Mouse (Mus musculus) lung, embryonic 16.5 days (tissue): ENCODE measurements at regions not wholly inside any gene's neighbourhood (a gene's known extent, or its start where the extent isn't known, plus 50 kb on each side); places are given as distances from the start of the nearest gene placed in this dataset.

Experiments
- ATAC-seq: fragments of 200-750 bp; cut with Nextera tagmentation; 2 replicates; pipeline ENCODE4 v1.8.0; 2017; ENCODE audit warnings: low read depth, mild to moderate bottlenecking, moderate library complexity
- H3K27ac ChIP-seq: fragments of 300-500 bp; sonication (generic); 2 replicates; pipeline ENCODE4 v1.5.1; 2014; ENCODE audit warnings: mild to moderate bottlenecking, control low read depth, low read length
- H3K27me3 ChIP-seq: fragments of 300-500 bp; sonication (generic); 2 replicates; pipeline ENCODE4 v1.6.1; 2014; ENCODE audit warnings: low read depth, low read length, mixed read lengths; ENCODE audit not compliant: control insufficient read depth, insufficient read depth
- H3K36me3 ChIP-seq: fragments of 300-500 bp; sonication (generic); 2 replicates; pipeline ENCODE4 v1.6.1; 2014; ENCODE audit warnings: low read length; ENCODE audit not compliant: control insufficient read depth, insufficient read depth
- H3K4me1 ChIP-seq: fragments of 300-500 bp; sonication (generic); replicated peaks from 2 replicates; pipeline ENCODE4 v1.6.1; 2014; ENCODE audit warnings: low read length, mixed read lengths; ENCODE audit not compliant: control insufficient read depth, insufficient read depth
- H3K4me2 ChIP-seq: fragments of 300-500 bp; sonication (generic); 2 replicates; pipeline ENCODE4 v1.6.1; 2014; ENCODE audit warnings: low read depth, low read length, control low read depth
- H3K4me3 ChIP-seq: fragments of 300-500 bp; sonication (generic); 2 replicates; pipeline ENCODE4 v1.5.1; 2014; ENCODE audit warnings: mild to moderate bottlenecking, low read length, control low read depth
- H3K9ac ChIP-seq: fragments of 300-500 bp; sonication (generic); 2 replicates; pipeline ENCODE4 v1.6.1; 2014; ENCODE audit warnings: low read length, control low read depth
- H3K9me3 ChIP-seq: fragments of 300-500 bp; sonication (generic); 2 replicates; pipeline ENCODE4 v1.6.1; 2016; ENCODE audit warnings: low read length; ENCODE audit not compliant: control insufficient read depth
- WGBS: fragments of 180-500 bp; shearing (Covaris S2); extraction: QIAGEN DNeasy Blood & Tissue Kit; methylation state at CpG from one replicate; pipeline ENCODE4 v1.1.7; 2014; 5-methylcytosine and 5-hydroxymethylcytosine counted together

DNA sequence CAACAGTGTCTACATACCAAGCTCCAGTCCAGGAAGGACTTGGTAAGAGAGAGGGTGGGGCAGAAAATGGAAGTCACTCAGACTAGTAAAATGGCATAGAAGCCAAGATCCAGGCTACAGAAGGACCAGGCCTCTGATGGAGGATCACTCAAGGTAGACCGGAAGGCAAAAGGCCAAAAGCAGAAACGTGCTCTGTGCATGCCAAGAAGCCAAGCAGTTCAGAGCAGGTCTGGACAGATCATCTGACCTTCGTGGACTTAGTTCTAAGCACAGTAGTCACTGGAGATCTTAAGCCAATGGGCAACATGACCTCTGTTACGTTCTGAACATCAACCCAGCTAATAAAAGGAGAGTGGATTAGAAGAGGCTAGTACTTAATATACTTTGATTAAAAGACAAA lies 90.6 kb upstream of the Sesn3 start:
- no peak for ATAC-seq
- H3K4me3 ChIP-seq, result no peak overlapping the region
- WGBS, result 81% methylated on average over 4 of the region's 4 CpGs
- no peaks in the 10 kb centered on the region for H3K9me3 ChIP-seq
- H3K27ac ChIP-seq, result no peak overlapping the region
- H3K36me3 ChIP-seq, result no peaks in the 10 kb centered on the region
- H3K27me3 ChIP-seq, result no peaks in the 10 kb centered on the region
- no peak overlapping the region for H3K9ac ChIP-seq
- H3K4me2 ChIP-seq, result no peak overlapping the region
- H3K4me1 ChIP-seq, result no peaks in the 10 kb centered on the region

DNA sequence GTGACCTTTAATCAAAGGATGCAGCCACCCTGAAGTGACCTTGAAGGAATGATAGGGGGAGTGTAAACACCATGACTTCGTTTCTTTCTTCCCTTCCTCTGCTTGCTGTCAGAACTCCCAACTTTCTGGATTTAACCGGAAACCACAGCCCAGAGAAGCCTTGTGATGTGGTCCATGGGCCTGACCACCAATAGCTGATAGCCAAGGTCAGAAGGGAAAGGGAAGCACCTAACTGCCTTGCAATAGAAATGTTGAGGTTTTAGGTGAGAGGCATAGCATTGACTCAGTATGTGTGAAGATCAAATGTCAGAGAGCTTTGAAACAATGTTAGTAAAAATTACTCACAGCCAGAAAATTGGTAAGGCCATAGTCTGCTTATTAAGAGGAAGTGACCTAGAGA lies 89.2 kb upstream of the Sesn3 start:
- WGBS, result 50% methylated on average over 2 of the region's 2 CpGs

DNA sequence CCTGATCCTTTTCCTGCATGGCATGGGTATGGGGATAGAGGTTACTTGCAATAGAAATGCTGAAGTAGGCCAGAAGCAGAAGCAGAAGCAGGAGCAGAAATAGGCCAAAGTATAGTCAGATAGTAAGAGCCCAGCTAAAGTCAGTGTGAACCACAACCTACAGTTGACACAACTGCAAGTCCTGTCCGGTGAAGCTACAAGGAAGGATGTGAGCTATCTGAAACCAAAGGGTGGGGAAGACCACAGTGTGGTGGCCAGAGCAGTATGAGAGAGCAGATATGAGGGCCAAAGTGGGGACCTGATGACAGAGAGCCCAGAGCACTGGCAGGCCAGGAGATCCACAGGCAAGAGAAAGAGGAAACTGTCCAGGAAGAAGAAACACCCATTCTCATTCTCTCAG lies 87.1 kb upstream of the Sesn3 start:
- H3K36me3 ChIP-seq, result no peaks in the 10 kb centered on the region
- WGBS, result 89% methylated on average over 1 of the region's 1 CpGs
- no peak for ATAC-seq
- H3K9me3 ChIP-seq, result no peaks in the 10 kb centered on the region
- no peak overlapping the region for H3K4me2 ChIP-seq
- H3K27ac ChIP-seq, result no peak overlapping the region
- H3K4me1 ChIP-seq, result no peaks in the 10 kb centered on the region
- no peaks in the 10 kb centered on the region for H3K27me3 ChIP-seq
- no peak overlapping the region for H3K4me3 ChIP-seq
- H3K9ac ChIP-seq, result no peak overlapping the region

More for the DNA sequence above, 89.2 kb upstream of the Sesn3 start:
- Histone ChIP-seq H3K4me1 (no peaks in the 10 kb centered on the region), H3K27ac (no peak overlapping the region), H3K4me3 (no peak overlapping the region), H3K4me2 (no peak overlapping the region), H3K9me3 (no peaks in the 10 kb centered on the region), H3K36me3 (no peaks in the 10 kb centered on the region), H3K9ac (no peak overlapping the region), H3K27me3 (no peaks in the 10 kb centered on the region)
- ATAC-seq, result no peak

DNA sequence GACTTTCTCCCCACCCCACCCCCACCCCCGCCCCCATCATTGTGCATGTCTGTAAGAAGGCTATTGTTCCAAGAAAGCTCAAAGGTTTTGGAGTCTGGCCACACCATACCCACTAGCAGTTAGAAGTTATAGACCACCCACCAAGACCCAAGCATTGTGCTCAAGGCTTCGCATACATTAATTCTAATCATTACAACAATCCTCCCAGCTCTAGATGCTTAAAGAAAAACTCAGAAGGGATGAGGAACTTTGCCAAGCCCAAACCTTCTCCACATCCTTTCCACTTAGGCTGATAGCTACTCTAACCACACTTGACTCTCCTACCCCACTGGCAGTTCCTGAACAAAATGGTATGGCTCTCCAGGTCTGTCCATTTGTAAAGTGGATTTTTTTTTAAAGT lies 86.4 kb upstream of the Sesn3 start:
- Histone ChIP-seq H3K27me3 (no peaks in the 10 kb centered on the region), H3K9ac (no peak overlapping the region), H3K4me1 (no peaks in the 10 kb centered on the region), H3K9me3 (no peaks in the 10 kb centered on the region), H3K4me2 (no peak overlapping the region), H3K36me3 (no peaks in the 10 kb centered on the region), H3K4me3 (no peak overlapping the region), H3K27ac (no peak overlapping the region)
- WGBS, result 75% methylated on average over 2 of the region's 2 CpGs
- no peak for ATAC-seq

DNA sequence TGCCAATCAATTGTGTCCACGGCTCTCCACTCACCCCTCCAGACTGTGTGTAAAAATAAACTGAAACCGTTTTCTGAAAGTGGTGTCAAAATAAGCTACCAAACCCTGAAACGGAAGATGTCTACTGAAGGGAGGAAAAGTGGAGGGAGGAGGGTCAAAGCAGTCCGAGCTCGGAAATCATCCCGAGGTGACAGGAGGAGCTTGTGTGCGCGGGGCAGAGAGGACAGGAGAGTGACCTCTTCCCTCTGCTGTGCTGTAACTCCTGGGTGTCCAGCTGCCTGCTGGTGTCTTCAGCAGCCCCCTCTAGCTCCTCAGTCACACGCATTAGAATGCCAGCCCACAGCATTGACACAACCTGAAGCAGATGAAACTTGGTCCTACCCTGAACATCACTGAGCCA lies 84.2 kb upstream of the Sesn3 start:
- no peaks in the 10 kb centered on the region for H3K36me3 ChIP-seq
- no peaks in the 10 kb centered on the region for H3K9me3 ChIP-seq
- H3K4me1 ChIP-seq, result no peaks in the 10 kb centered on the region
- no peaks in the 10 kb centered on the region for H3K27me3 ChIP-seq
- H3K27ac ChIP-seq, result no peak overlapping the region
- no peak overlapping the region for H3K9ac ChIP-seq
- 37% methylated on average over 9 of the region's 9 CpGs for WGBS
- H3K4me2 ChIP-seq, result no peak overlapping the region
- no peak overlapping the region for H3K4me3 ChIP-seq
- no peak for ATAC-seq

DNA sequence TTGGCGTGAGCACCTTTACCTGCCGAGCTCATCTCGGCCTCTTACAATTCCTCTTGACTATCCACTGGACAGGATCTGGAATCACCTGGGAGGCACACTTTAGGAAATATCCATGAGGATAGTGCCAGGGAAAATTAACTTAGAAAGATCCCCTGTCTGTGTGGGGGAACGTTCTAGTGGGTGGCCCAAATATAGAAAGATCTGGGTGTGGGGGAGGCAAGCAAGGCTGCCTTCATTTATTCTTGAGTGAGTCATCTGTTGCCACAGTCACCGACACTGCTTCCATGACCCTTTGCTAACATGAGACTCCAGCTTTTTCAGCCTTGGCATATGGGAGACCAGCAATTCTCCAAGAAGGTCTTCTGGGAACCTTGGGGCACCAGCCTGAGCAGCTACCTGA lies 80.1 kb upstream of the Sesn3 start:
- no peak overlapping the region for H3K9ac ChIP-seq
- peaks cover under 1% of the 10 kb centered on the region; the same call in 1 of the 2 replicates for H3K4me1 ChIP-seq
- no peak overlapping the region for H3K4me3 ChIP-seq
- ATAC-seq, result no peak
- H3K27me3 ChIP-seq, result no peaks in the 10 kb centered on the region
- H3K36me3 ChIP-seq, result no peaks in the 10 kb centered on the region
- 67% methylated on average over 5 of the region's 5 CpGs for WGBS
- H3K9me3 ChIP-seq, result no peaks in the 10 kb centered on the region
- no peak overlapping the region for H3K4me2 ChIP-seq
- no peak overlapping the region for H3K27ac ChIP-seq

DNA sequence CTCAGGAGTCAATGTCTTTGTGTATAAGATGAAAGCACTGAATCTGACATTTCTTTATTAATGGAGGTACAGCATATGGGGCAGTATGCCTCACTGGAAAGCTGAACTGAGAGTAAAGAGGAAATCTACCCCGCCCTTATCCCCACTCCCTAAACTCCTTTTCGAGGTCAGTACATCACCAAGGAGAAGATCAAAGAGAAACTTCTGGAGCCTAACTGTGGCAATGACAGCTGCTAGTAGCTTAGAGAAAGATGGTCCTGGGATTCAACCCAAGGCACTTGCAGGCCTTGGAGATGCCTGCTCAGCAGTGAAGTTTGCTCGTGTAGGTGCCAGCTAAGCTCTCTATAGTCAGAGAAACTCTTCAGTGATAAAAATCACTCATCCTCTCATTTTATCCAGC lies 75.8 kb upstream of the Sesn3 start:
- no peak for ATAC-seq
- WGBS, result 55% methylated on average over 3 of the region's 3 CpGs
- Histone ChIP-seq H3K9ac (no peak overlapping the region), H3K4me1 (peaks cover 14% of the 10 kb centered on the region), H3K4me2 (no peak overlapping the region), H3K27me3 (no peaks in the 10 kb centered on the region), H3K27ac (no peak overlapping the region), H3K4me3 (no peak overlapping the region), H3K9me3 (no peaks in the 10 kb centered on the region), H3K36me3 (no peaks in the 10 kb centered on the region)

DNA sequence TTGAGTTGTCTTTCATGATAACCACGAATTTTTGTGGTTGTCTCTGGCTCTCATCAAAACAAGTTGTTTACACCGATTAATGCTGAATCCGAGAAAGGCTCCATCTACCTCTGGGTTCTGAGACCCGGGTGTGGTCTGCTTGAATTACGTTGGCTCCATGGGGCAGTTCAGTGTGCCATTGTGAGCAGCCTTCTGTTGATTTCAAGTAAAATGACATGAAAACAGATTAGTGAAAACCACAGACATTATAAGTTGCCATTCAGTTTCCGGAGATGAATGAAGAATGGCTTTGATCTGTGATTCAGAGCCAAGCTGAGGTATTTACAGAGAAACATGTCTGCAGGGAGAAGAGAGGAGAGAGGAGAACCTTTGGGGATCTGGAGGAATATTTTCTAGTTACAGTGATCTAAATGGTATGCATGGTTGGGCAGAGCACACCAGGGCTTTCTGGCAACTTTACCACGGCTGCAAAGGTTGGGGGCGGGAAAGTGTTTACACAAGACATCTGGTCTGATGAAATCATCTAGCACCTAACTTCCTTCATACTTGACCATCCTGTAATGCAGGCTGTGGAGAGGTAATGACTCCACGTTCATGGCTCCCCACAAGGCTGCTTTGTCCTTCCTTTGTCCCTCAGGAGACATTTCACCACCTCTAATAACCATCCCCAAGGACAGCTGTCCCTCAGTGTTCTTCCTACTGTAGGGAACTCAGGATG lies 74.7 kb upstream of the Sesn3 start:
- WGBS, result 47% methylated on average over 9 of the region's 9 CpGs
- Histone ChIP-seq H3K4me2 (no peak overlapping the region), H3K4me1 (peaks cover 20% of the 10 kb centered on the region), H3K9me3 (no peaks in the 10 kb centered on the region), H3K4me3 (no peak overlapping the region), H3K36me3 (no peaks in the 10 kb centered on the region), H3K27me3 (no peaks in the 10 kb centered on the region), H3K27ac (no peak overlapping the region), H3K9ac (no peak overlapping the region)
- ATAC-seq, result peak; percentile 34

DNA sequence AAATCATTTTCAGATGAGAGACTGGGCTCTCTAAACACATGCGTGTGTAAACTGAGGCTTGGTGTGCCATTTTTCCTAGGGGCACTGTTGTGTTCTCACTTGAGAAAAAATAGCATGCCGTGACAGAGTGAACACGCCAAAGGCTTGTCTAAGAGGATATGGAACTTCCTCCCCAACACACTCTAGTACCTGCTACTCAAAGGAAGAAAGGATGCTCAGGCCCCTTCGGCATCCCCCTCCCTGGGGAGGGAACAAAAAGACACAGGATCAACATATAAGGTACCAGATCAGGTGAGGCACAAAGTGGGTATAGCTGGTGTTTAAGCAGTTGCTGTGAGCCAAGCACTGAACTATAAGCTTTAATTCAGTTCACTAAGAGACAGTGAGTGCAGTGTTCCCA lies 74.0 kb upstream of the Sesn3 start:
- Histone ChIP-seq H3K4me3 (no peak overlapping the region), H3K4me2 (no peak overlapping the region), H3K4me1 (peaks cover 22% of the 10 kb centered on the region), H3K27ac (no peak overlapping the region), H3K9ac (no peak overlapping the region), H3K27me3 (no peaks in the 10 kb centered on the region), H3K36me3 (no peaks in the 10 kb centered on the region), H3K9me3 (no peaks in the 10 kb centered on the region)
- WGBS, result 74% methylated on average over 4 of the region's 4 CpGs
- ATAC-seq, result no peak
